Mouse (Mus musculus): ENCODE data around the gene Gm5089. TPM values are rescaled to one million over a fixed set of nuclear protein-coding genes. Genes with fewer than 3 reads are reported as not detected.

Gene Gm5089
- polyA plus RNA-seq, 1 experiment from 2014 or later: 0.23 TPM

DNA sequence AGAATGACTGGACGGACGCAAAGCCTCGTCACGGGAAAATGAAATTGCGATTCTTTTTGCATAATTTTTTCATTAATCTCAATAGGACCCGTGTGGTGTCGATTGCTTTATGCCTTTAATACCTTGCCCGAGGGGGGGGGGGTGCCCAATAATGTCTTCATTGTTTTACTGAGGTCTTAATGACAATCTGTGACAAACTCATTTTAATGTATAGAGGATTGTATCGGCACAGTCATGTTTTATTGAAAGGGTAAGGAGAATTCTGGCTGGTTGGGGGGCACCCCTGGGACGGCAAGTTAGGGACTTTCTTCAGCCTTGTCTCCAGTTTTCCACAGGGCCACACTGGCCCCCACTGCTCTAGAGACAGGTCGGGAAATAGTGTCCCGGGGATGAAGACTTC, 45.7 kb downstream of the Gm5089 start:
- peaks cover 19% of the 10 kb centered on the region for H3K27me3 ChIP-seq (ENCODE audit: control insufficient read depth, insufficient read depth, low read length)
- H3K36me3 ChIP-seq (ENCODE audit: control insufficient read depth, insufficient read depth, low read length): no peaks in the 10 kb centered on the region
- whole genome bisulfite sequencing: 27% methylated on average over 12 of the region's 12 CpGs
- peaks cover 19% of the 10 kb centered on the region for H3K4me1 ChIP-seq (ENCODE audit: control insufficient read depth, insufficient read depth, low read length)
- H3K4me3 ChIP-seq (ENCODE audit: low read depth, low read length): no peak overlapping the region
- no peak overlapping the region for H3K27ac ChIP-seq (ENCODE audit: low read depth, low read length)
- H3K4me2 ChIP-seq (ENCODE audit: low read depth): peak overlapping the region; percentile 67; the same call in 1 of the 2 replicates
- H3K9me3 ChIP-seq (ENCODE audit: control insufficient read depth, low read length): no peaks in the 10 kb centered on the region
- ATAC-seq (ENCODE audit: insufficient read depth, low FRiP score, low TSS enrichment) (no peak), DNase-seq (ENCODE audit: low spot score) (peak; percentile 34)
- H3K9ac ChIP-seq (ENCODE audit: low read length): no peak overlapping the region

DNA sequence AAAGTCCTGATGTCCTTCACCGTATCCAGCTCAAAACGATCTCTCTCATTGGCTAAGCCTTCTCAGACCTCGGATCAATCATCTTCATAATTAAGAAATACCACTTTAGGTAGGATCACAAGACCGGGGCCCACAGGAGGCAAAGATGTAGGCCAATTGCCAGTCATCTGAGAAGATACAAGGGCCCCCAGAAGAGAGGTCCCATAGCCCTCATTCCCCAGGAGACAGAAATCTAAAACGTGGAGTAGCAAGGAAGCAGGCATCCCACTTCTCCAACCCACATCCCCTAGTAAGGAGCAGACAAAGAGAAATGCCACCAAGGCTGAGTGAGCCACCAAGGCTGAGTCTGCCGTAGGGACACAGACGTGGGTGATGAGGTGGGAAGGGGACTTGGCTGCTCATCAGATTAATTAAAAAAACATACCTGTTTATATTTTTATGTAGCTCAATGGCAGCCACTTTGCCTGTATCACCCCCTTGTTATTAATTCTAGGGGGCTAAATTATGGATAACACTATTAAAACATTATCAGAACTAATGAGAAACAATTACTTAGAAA, 46.2 kb downstream of the Gm5089 start:
- H3K27ac ChIP-seq (ENCODE audit: low read depth, low read length): no peak overlapping the region
- H3K4me2 ChIP-seq (ENCODE audit: low read depth): no peak overlapping the region
- H3K9ac ChIP-seq (ENCODE audit: low read length): no peak overlapping the region
- no peaks in the 10 kb centered on the region for H3K9me3 ChIP-seq (ENCODE audit: control insufficient read depth, low read length)
- DNase-seq (ENCODE audit: low spot score): no peak
- H3K4me1 ChIP-seq (ENCODE audit: control insufficient read depth, insufficient read depth, low read length): peaks cover 19% of the 10 kb centered on the region
- H3K36me3 ChIP-seq (ENCODE audit: control insufficient read depth, insufficient read depth, low read length): no peaks in the 10 kb centered on the region
- WGBS: 73% methylated on average over 7 of the region's 7 CpGs
- no peak for ATAC-seq (ENCODE audit: insufficient read depth, low FRiP score, low TSS enrichment)
- no peak overlapping the region for H3K4me3 ChIP-seq (ENCODE audit: low read depth, low read length)
- peaks cover 19% of the 10 kb centered on the region for H3K27me3 ChIP-seq (ENCODE audit: control insufficient read depth, insufficient read depth, low read length)

DNA sequence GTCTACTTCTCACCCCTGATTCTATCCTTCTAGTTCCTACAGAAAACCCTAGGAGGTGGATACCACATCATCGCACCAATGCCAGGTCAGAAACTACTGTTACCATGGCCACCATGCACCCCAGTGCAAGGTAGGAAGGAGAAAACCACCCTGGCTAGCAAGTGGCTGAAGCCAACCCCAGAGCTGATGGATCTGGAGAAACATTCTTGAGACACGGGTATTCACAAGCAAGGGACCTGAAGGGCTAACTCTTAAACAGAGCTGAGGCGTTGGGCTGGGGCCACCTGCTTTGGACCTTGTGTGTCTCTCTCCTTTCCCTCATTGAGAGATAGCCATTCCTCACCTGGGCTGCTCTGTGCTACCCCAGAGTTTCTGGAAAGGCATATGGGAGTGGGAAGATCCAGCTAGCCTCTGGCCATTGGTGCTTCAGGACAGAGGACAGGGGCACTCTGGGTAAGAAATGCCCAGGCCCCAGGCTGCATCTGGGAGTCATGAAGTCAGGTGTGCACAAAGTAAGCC, 47.4 kb downstream of the Gm5089 start:
- H3K36me3 ChIP-seq (ENCODE audit: control insufficient read depth, insufficient read depth, low read length): no peaks in the 10 kb centered on the region
- peaks cover 23% of the 10 kb centered on the region for H3K27me3 ChIP-seq (ENCODE audit: control insufficient read depth, insufficient read depth, low read length)
- H3K27ac ChIP-seq (ENCODE audit: low read depth, low read length): peak overlapping the region; percentile 7; the same call in 1 of the 2 replicates
- H3K4me3 ChIP-seq (ENCODE audit: low read depth, low read length): no peak overlapping the region
- H3K9me3 ChIP-seq (ENCODE audit: control insufficient read depth, low read length): no peaks in the 10 kb centered on the region
- 65% methylated on average over 3 of the region's 3 CpGs for WGBS
- no peak for DNase-seq (ENCODE audit: low spot score)
- no peak for ATAC-seq (ENCODE audit: insufficient read depth, low FRiP score, low TSS enrichment)
- H3K4me1 ChIP-seq (ENCODE audit: control insufficient read depth, insufficient read depth, low read length): peaks cover 19% of the 10 kb centered on the region
- no peak overlapping the region for H3K9ac ChIP-seq (ENCODE audit: low read length)
- 0 out of 2 replicates have a peak overlapping the region, but pooled peaks have one; percentile 6 for H3K4me2 ChIP-seq (ENCODE audit: low read depth)

DNA sequence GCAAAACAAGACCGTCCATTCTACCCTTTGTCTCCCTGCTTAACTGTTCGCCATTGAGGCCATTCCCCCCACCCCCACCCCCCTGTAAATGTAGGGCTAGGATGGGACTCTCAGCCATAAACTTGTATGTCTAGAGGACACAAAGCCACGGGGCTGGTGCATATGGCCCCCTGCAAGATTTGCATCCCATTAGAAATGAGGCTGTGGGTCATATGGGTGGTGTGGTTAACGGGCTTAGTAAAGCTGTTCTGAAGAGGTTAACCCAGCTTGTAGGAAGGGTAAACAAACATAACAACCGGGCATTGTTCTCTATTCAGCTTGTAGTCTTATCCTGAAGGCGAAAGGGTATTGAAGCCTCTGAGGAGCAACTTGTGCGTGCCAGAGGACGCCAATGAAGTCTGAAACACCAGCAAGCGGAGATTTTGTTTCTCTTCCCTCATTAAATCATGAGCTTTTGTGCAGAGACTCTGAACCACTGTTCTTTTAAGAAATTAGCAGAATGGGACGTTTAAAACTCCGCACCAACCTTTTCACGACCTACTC, 48.1 kb downstream of the Gm5089 start:
- 0 out of 2 replicates have a peak, but pooled peaks have one; percentile 7 for ATAC-seq (ENCODE audit: insufficient read depth, low FRiP score, low TSS enrichment)
- WGBS: 16% methylated on average over 12 of the region's 12 CpGs
- Histone ChIP-seq H3K9me3 (ENCODE audit: control insufficient read depth, low read length) (no peaks in the 10 kb centered on the region), H3K9ac (ENCODE audit: low read length) (no peak overlapping the region), H3K4me1 (ENCODE audit: control insufficient read depth, insufficient read depth, low read length) (peaks cover 19% of the 10 kb centered on the region), H3K36me3 (ENCODE audit: control insufficient read depth, insufficient read depth, low read length) (no peaks in the 10 kb centered on the region), H3K4me3 (ENCODE audit: low read depth, low read length) (no peak overlapping the region), H3K4me2 (ENCODE audit: low read depth) (0 out of 2 replicates have a peak overlapping the region, but pooled peaks have one; percentile 3), H3K27ac (ENCODE audit: low read depth, low read length) (peak overlapping the region; percentile 7; the same call in 1 of the 2 replicates), H3K27me3 (ENCODE audit: control insufficient read depth, insufficient read depth, low read length) (peaks cover 23% of the 10 kb centered on the region)
- DNase-seq (ENCODE audit: low spot score): peak; percentile 44

DNA sequence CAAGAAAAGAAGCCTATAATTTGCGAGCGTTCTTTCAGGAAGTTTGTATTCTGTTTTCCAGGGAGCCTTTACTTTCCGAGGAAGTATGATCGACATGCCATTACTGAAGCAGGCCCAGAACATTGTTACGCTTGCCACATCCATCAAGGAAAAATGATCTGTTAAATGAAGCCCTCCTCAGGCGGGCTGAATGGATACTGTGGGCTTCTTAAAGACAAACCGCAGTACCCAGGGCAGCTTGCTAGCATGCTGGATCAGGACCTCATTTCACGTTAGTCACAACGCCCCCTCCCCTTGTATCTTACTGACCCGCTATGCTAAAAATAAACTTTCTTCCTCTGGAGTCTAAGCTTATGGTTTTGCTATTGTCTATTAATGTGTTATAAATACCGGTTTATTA, 49.0 kb downstream of the Gm5089 start:
- Histone ChIP-seq H3K27ac (ENCODE audit: low read depth, low read length) (no peak overlapping the region), H3K36me3 (ENCODE audit: control insufficient read depth, insufficient read depth, low read length) (no peaks in the 10 kb centered on the region), H3K4me1 (ENCODE audit: control insufficient read depth, insufficient read depth, low read length) (peaks cover 18% of the 10 kb centered on the region), H3K9ac (ENCODE audit: low read length) (no peak overlapping the region), H3K27me3 (ENCODE audit: control insufficient read depth, insufficient read depth, low read length) (peaks cover 22% of the 10 kb centered on the region), H3K4me3 (ENCODE audit: low read depth, low read length) (no peak overlapping the region), H3K4me2 (ENCODE audit: low read depth) (no peak overlapping the region), H3K9me3 (ENCODE audit: control insufficient read depth, low read length) (no peaks in the 10 kb centered on the region)
- DNase-seq (ENCODE audit: low spot score) (no peak), ATAC-seq (ENCODE audit: insufficient read depth, low FRiP score, low TSS enrichment) (no peak)
- 39% methylated on average over 11 of the region's 11 CpGs for WGBS

DNA sequence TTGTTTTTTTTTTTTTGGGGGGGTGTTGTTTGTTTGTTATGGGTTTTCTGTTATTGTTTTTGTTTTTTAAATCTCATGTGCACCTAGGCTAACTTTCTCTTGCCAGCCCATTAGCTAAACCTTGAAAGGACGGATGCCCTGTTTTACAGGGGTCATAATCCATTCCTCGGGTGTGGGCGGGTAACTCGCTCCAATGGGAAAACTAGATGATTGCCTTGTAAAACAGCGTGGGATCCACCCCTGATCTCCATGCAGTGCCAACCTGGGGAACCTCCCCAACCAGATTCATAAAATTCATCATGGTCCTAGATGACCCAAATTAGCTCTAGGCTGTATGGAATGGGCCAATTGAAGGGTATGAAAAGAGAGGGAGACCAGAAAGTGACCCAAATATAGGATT, 51.0 kb downstream of the Gm5089 start:
- peaks cover 11% of the 10 kb centered on the region for H3K27me3 ChIP-seq (ENCODE audit: control insufficient read depth, insufficient read depth, low read length)
- no peak overlapping the region for H3K9ac ChIP-seq (ENCODE audit: low read length)
- DNase-seq (ENCODE audit: low spot score) (no peak), ATAC-seq (ENCODE audit: insufficient read depth, low FRiP score, low TSS enrichment) (no peak)
- no peak overlapping the region for H3K4me3 ChIP-seq (ENCODE audit: low read depth, low read length)
- no peaks in the 10 kb centered on the region for H3K9me3 ChIP-seq (ENCODE audit: control insufficient read depth, low read length)
- H3K4me2 ChIP-seq (ENCODE audit: low read depth): no peak overlapping the region
- H3K27ac ChIP-seq (ENCODE audit: low read depth, low read length): no peak overlapping the region
- WGBS: 38% methylated on average over 5 of the region's 5 CpGs
- H3K4me1 ChIP-seq (ENCODE audit: control insufficient read depth, insufficient read depth, low read length): peaks cover 7% of the 10 kb centered on the region; the same call in 1 of the 2 replicates
- no peaks in the 10 kb centered on the region for H3K36me3 ChIP-seq (ENCODE audit: control insufficient read depth, insufficient read depth, low read length)

DNA sequence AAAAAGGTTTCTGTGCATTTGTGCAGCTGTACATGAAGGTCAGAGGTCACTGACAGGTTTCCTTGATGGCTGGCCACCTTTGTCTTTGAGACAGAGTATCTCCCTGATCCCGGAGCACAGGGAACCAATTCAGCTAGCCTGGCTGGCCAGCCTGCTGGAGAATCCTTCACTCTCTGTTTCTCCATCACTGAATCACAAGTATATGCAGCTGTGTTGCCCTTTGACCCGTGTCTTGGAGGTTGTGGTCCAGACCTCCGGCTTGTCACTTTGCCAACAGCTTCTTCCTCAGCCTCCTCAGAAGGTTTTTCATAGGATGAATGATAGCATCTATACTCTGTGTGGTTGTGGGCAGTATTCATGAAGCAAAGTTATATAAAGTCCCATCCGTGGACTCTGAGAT, 52.2 kb downstream of the Gm5089 start:
- ATAC-seq (ENCODE audit: insufficient read depth, low FRiP score, low TSS enrichment) (no peak), DNase-seq (ENCODE audit: low spot score) (no peak)
- H3K27me3 ChIP-seq (ENCODE audit: control insufficient read depth, insufficient read depth, low read length): peaks cover 6% of the 10 kb centered on the region
- H3K27ac ChIP-seq (ENCODE audit: low read depth, low read length): no peak overlapping the region
- no peaks in the 10 kb centered on the region for H3K36me3 ChIP-seq (ENCODE audit: control insufficient read depth, insufficient read depth, low read length)
- H3K9me3 ChIP-seq (ENCODE audit: control insufficient read depth, low read length): no peaks in the 10 kb centered on the region
- H3K4me2 ChIP-seq (ENCODE audit: low read depth): no peak overlapping the region
- no peak overlapping the region for H3K9ac ChIP-seq (ENCODE audit: low read length)
- 64% methylated on average over 4 of the region's 4 CpGs for WGBS
- no peak overlapping the region for H3K4me3 ChIP-seq (ENCODE audit: low read depth, low read length)
- peaks cover 7% of the 10 kb centered on the region; the same call in 1 of the 2 replicates for H3K4me1 ChIP-seq (ENCODE audit: control insufficient read depth, insufficient read depth, low read length)

DNA sequence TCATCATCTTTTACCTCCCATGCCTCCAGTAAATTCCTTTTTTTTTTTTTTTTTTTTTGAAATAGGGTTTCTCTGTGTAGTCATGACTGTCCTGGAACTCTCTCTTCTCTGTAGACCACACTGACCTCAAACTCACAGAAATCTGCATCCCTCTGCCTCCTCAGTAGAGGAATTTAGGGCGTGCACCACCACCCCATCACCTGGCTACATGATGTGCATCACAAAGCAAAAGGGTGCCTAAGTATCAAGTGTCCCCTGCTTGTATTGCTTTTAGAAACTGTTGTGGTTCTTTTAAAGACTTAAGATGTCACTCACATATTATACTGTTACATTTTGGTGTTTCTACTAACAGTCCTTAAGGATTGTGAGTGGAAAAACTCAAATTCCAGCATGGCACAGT, 57.8 kb downstream of the Gm5089 start:
- H3K27me3 ChIP-seq (ENCODE audit: control insufficient read depth, insufficient read depth, low read length): no peaks in the 10 kb centered on the region
- no peak overlapping the region for H3K4me3 ChIP-seq (ENCODE audit: low read depth, low read length)
- no peaks in the 10 kb centered on the region for H3K9me3 ChIP-seq (ENCODE audit: control insufficient read depth, low read length)
- H3K4me1 ChIP-seq (ENCODE audit: control insufficient read depth, insufficient read depth, low read length): 0 out of 2 replicates have a peak, but pooled peaks cover 4% of the 10 kb centered on the region
- H3K27ac ChIP-seq (ENCODE audit: low read depth, low read length): no peak overlapping the region
- DNase-seq (ENCODE audit: low spot score) (no peak), ATAC-seq (ENCODE audit: insufficient read depth, low FRiP score, low TSS enrichment) (no peak)
- no peaks in the 10 kb centered on the region for H3K36me3 ChIP-seq (ENCODE audit: control insufficient read depth, insufficient read depth, low read length)
- no peak overlapping the region for H3K9ac ChIP-seq (ENCODE audit: low read length)
- 79% methylated on average over 1 of the region's 1 CpGs for WGBS
- no peak overlapping the region for H3K4me2 ChIP-seq (ENCODE audit: low read depth)

DNA sequence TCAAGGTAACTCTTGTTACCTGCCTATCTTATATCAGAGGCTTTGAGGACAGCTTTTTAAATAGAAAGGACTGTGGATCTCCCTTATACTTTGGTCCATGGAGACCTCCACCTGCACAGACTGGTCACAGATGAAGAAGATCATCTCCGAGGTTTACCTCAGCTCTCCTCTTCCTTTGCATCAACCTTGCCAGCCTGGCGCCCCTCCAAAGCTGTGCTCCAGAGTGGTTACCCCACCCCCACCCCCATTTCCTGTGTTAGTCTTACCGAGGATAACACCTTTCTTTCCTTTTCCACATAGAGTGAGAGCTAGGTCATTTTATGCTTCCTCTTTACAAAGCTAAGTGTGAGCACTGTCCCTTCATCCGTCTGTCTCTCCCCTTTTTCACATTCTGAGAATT, 60.0 kb downstream of the Gm5089 start:
- H3K27ac ChIP-seq (ENCODE audit: low read depth, low read length): no peak overlapping the region
- no peaks in the 10 kb centered on the region for H3K27me3 ChIP-seq (ENCODE audit: control insufficient read depth, insufficient read depth, low read length)
- 0 out of 2 replicates have a peak, but pooled peaks cover 4% of the 10 kb centered on the region for H3K4me1 ChIP-seq (ENCODE audit: control insufficient read depth, insufficient read depth, low read length)
- WGBS: 61% methylated on average over 4 of the region's 4 CpGs
- no peak overlapping the region for H3K4me3 ChIP-seq (ENCODE audit: low read depth, low read length)
- H3K4me2 ChIP-seq (ENCODE audit: low read depth): no peak overlapping the region
- no peaks in the 10 kb centered on the region for H3K36me3 ChIP-seq (ENCODE audit: control insufficient read depth, insufficient read depth, low read length)
- H3K9me3 ChIP-seq (ENCODE audit: control insufficient read depth, low read length): no peaks in the 10 kb centered on the region
- ATAC-seq (ENCODE audit: insufficient read depth, low FRiP score, low TSS enrichment) (no peak), DNase-seq (ENCODE audit: low spot score) (no peak)
- no peak overlapping the region for H3K9ac ChIP-seq (ENCODE audit: low read length)
